Mouse (Mus musculus) embryonic facial prominence, embryonic 10.5 days (tissue): ENCODE measurements at regions not wholly inside any gene's neighbourhood (a gene's known extent, or its start where the extent isn't known, plus 50 kb on each side); places are given as distances from the start of the nearest gene placed in this dataset.
A peak's percentile ranks its signal among the peaks of the same experiment; 100 is the strongest.

ENCODE experiments used
- DNase-seq: peaks from one replicate; pipeline ENCODE4 v3.0.0-alpha.2; 2017; ENCODE audit warnings: low spot score
- H3K27ac ChIP-seq: fragments of 300-500 bp; sonication (generic); replicated peaks from 2 replicates; pipeline ENCODE4 v1.5.1; 2016; ENCODE audit warnings: mild to moderate bottlenecking
- H3K27me3 ChIP-seq: fragments of 300-500 bp; sonication (generic); replicated peaks from 2 replicates; pipeline ENCODE4 v1.6.1; 2016; ENCODE audit warnings: low read depth, mild to moderate bottlenecking; ENCODE audit not compliant: poor library complexity, severe bottlenecking
- H3K36me3 ChIP-seq: fragments of 300-500 bp; sonication (generic); replicated peaks from 2 replicates; pipeline ENCODE4 v1.6.1; 2016; ENCODE audit warnings: mild to moderate bottlenecking, moderate library complexity
- H3K4me1 ChIP-seq: fragments of 300-500 bp; sonication (generic); 2 replicates; pipeline ENCODE4 v1.6.1; 2016
- H3K4me3 ChIP-seq: fragments of 300-500 bp; sonication (generic); 2 replicates; pipeline ENCODE4 v1.5.1; 2016; ENCODE audit warnings: mild to moderate bottlenecking, moderate library complexity
- H3K9me3 ChIP-seq: fragments of 300-500 bp; sonication (generic); 2 replicates; pipeline ENCODE4 v1.6.1; 2016; ENCODE audit warnings: mild to moderate bottlenecking
- WGBS: fragments of 180-500 bp; shearing (Covaris S2); methylation state at CpG from one replicate; pipeline ENCODE4 v1.1.7; 2016; 5-methylcytosine and 5-hydroxymethylcytosine counted together

GRCm38 (mm10) chr2:34031421-34031820 lies 143.7 kb upstream of the Mvb12b start:
- Histone ChIP-seq H3K27ac (no peak overlapping the region), H3K4me1 (peaks cover 50% of the 10 kb centered on the region), H3K9me3 (no peaks in the 10 kb centered on the region), H3K36me3 (no peaks in the 10 kb centered on the region), H3K4me3 (no peak overlapping the region), H3K27me3 (peaks cover 9% of the 10 kb centered on the region; the same call in 1 of the 2 replicates)
- peak; percentile 45 for DNase-seq
- WGBS = 27% methylated on average over 7 of the region's 7 CpGs

DNA sequence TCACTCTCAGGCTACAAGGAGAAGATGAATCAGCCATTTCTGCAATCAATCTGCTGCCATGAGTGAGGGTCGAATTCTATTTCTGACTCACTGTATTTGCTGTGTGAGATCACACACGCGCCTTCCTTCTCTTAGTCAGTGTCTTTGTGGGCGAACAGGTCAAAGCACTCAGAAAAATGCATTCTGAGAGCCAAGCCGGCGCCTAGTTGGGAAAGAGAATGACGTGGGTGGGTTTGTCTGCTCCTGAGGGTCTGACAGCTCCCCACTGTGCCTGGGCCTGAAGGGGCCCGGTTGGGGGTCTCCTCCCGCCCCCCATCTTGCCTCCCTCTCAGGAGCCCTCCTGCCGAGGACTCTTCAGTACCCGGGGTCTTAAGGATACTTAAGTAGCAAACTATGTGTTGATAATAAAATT lies 143.3 kb upstream of the Mvb12b start:
- H3K27ac ChIP-seq = no peak overlapping the region
- H3K36me3 ChIP-seq = no peaks in the 10 kb centered on the region
- peaks cover 9% of the 10 kb centered on the region; the same call in 1 of the 2 replicates for H3K27me3 ChIP-seq
- H3K4me3 ChIP-seq = no peak overlapping the region
- H3K4me1 ChIP-seq = peaks cover 50% of the 10 kb centered on the region
- WGBS = 24% methylated on average over 11 of the region's 11 CpGs
- DNase-seq = no peak
- H3K9me3 ChIP-seq = no peaks in the 10 kb centered on the region

- Histone ChIP-seq H3K27ac (0 out of 2 replicates have a peak overlapping the region, but pooled peaks have one; percentile 4), H3K36me3 (no peaks in the 10 kb centered on the region), H3K4me1 (peaks cover 29% of the 10 kb centered on the region), H3K9me3 (no peaks in the 10 kb centered on the region), H3K27me3 (peaks cover 9% of the 10 kb centered on the region; the same call in 1 of the 2 replicates), H3K4me3 (no peak overlapping the region)
- 45% methylated on average over 9 of the region's 9 CpGs for WGBS
- peak; percentile 40 for DNase-seq
Observed at GRCm38 (mm10) chr2:34027445-34027844, 139.7 kb upstream of the Mvb12b start.

- Histone ChIP-seq H3K4me1 (peaks cover 26% of the 10 kb centered on the region), H3K4me3 (no peak overlapping the region), H3K36me3 (no peaks in the 10 kb centered on the region), H3K9me3 (peaks cover 4% of the 10 kb centered on the region; the same call in 1 of the 2 replicates), H3K27ac (no peak overlapping the region), H3K27me3 (peaks cover 9% of the 10 kb centered on the region; the same call in 1 of the 2 replicates)
- WGBS = 81% methylated on average over 16 of the region's 16 CpGs
- no peak for DNase-seq
Observed at GRCm38 (mm10) chr2:34026566-34027360, 139.0 kb upstream of the Mvb12b start.

DNA sequence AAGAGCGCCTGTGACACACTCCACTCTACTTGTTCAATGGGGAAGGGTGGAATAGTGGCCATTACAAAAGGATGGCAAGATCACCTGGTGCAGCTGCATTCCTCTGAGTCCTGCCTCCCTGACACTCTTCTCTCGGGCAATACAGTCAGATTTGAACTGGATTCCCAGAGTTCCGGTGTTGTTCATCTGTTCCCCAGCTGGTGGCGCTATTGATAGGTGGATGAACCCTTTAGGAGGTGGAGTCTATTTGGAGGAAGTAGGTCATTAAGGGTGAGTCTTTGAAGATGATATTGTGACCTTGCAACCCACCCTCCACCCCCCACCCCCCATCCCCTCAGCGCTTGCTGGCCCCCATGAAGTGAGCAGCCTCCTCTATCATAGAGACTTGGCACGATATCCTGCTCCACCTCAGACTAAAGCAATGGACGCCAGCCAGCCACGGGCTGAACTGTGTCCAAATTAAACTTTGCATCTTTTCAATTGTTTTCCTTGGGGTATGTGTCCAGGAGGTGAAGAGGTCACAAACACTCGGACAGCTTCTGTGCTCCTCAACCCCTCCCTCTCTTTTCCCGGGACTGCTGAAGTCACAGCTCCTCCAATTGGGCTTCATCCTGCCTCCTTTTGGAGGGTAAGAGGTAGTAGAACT lies 138.1 kb upstream of the Mvb12b start:
- Histone ChIP-seq H3K36me3 (no peaks in the 10 kb centered on the region), H3K9me3 (peaks cover 10% of the 10 kb centered on the region; the same call in 1 of the 2 replicates), H3K27ac (no peak overlapping the region), H3K27me3 (peaks cover 9% of the 10 kb centered on the region; the same call in 1 of the 2 replicates), H3K4me3 (no peak overlapping the region), H3K4me1 (peaks cover 16% of the 10 kb centered on the region)
- WGBS = 65% methylated on average over 10 of the region's 10 CpGs
- peak; percentile 31 for DNase-seq

GRCm38 (mm10) chr2:34017142-34017453 lies 129.4 kb upstream of the Mvb12b start:
- Histone ChIP-seq H3K4me1 (peaks cover 21% of the 10 kb centered on the region), H3K27me3 (no peaks in the 10 kb centered on the region), H3K9me3 (peaks cover 9% of the 10 kb centered on the region; the same call in 1 of the 2 replicates), H3K4me3 (no peak overlapping the region), H3K36me3 (no peaks in the 10 kb centered on the region), H3K27ac (no peak overlapping the region)
- WGBS = 66% methylated on average over 5 of the region's 5 CpGs
- DNase-seq = no peak

DNA sequence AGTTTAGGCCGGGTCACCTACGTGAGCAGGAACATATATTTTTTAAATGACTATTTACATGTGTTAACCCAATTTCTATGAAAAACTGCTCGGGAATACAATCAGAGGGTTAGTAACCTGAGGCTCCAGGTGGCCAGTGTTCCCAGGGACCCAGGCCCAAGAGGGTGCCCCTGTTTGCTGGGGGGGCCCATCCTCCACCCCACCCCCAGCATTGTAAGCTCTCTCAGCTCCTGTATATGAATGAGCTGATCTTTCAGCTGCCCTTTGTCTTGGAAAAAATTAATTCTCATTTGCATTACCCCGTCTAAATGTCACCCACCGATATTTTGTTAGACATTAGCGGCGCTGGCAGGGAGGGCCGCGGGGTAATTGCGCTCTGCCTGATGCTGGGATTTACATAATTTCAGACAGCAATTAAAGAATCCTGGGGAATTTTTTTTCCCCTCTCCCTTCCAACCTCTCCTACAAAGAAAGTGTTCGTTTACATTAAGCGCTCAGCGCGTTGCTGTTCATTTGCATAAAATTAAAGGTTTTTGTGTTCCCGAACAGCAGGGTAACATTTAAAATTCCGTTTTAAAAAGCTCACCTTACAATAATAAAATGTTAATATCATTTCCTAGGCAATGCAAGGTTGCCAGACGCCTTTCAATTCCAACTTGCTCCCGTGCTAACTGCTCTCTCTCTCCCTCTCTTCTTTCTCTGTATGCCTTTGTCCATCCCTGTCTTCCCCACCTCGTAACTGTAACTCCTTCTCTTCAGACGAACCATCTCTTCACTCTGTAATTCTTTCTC lies 128.8 kb upstream of the Mvb12b start:
- Histone ChIP-seq H3K36me3 (no peaks in the 10 kb centered on the region), H3K27me3 (no peaks in the 10 kb centered on the region), H3K9me3 (0 out of 2 replicates have a peak, but pooled peaks cover 4% of the 10 kb centered on the region), H3K4me1 (peaks cover 21% of the 10 kb centered on the region), H3K4me3 (no peak overlapping the region), H3K27ac (no peak overlapping the region)
- no peak for DNase-seq
- 43% methylated on average over 20 of the region's 20 CpGs for WGBS

DNA sequence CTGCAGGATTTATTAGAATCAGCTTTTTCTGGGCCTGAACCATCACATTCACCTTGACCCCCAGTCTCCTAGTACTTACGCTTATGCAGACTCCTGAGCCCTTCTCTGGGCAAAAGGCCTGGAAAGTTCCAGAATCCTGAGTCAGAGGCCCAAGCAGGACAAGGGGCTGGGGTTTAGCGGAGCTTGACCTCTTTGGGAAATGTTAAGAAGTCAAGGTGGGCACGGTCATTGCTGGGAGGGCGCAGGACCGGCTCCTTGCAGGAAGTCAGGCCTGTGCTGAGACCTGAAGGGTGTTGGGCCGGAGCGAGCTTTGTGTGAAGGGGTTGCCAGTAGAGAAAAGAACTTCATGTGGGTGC lies 127.9 kb upstream of the Mvb12b start:
- H3K9me3 ChIP-seq = no peaks in the 10 kb centered on the region
- H3K4me1 ChIP-seq = peaks cover 21% of the 10 kb centered on the region
- no peak for DNase-seq
- H3K36me3 ChIP-seq = no peaks in the 10 kb centered on the region
- H3K4me3 ChIP-seq = no peak overlapping the region
- no peaks in the 10 kb centered on the region for H3K27me3 ChIP-seq
- no peak overlapping the region for H3K27ac ChIP-seq
- 86% methylated on average over 7 of the region's 7 CpGs for WGBS

DNA sequence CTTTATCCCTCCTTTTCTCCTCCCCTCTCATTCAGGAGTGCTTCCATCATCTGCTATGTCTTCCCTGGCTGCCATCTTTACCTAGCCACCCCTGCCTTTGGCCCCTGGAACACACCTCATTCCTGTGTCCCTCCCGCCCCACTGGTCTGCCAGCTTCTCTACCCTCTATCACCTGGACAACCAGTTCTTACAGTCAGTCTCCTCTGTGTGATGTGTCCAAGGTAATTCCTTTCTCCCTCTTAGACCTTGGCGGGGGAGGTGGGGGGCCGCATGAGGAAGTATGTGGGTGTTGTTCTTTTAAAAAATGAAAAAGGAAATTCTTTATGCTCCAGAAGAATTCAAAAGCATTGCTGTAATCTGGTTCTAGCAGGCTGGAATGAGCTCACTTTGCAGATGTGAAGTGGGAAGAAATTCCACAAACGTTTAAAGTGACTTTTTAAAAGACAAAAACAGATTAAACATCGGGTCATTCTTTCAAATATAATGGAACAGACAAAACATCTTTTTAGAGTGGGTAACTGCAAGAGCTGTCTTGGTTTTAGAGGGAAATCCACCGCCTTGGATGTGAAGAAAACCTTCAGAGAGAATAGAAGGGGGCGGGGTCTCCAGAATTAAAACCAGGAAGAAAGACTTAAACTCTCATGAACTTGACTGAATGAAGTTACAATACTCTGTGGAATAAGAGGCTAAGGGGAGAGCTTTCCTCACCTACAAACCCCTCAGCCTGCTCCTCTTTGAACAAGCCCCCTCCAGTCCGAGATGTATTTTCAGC lies 127.3 kb upstream of the Mvb12b start:
- peaks cover 21% of the 10 kb centered on the region for H3K4me1 ChIP-seq
- no peak overlapping the region for H3K27ac ChIP-seq
- no peak overlapping the region for H3K4me3 ChIP-seq
- H3K9me3 ChIP-seq = no peaks in the 10 kb centered on the region
- H3K27me3 ChIP-seq = no peaks in the 10 kb centered on the region
- H3K36me3 ChIP-seq = no peaks in the 10 kb centered on the region
- WGBS = 78% methylated on average over 8 of the region's 8 CpGs
- DNase-seq = no peak

GRCm38 (mm10) chr2:34010166-34010565 lies 122.4 kb upstream of the Mvb12b start:
- no peak overlapping the region for H3K4me3 ChIP-seq
- H3K4me1 ChIP-seq = peaks cover 7% of the 10 kb centered on the region
- H3K9me3 ChIP-seq = no peaks in the 10 kb centered on the region
- H3K27me3 ChIP-seq = no peaks in the 10 kb centered on the region
- H3K27ac ChIP-seq = no peak overlapping the region
- 79% methylated on average over 1 of the region's 1 CpGs for WGBS
- H3K36me3 ChIP-seq = no peaks in the 10 kb centered on the region
- no peak for DNase-seq

DNA sequence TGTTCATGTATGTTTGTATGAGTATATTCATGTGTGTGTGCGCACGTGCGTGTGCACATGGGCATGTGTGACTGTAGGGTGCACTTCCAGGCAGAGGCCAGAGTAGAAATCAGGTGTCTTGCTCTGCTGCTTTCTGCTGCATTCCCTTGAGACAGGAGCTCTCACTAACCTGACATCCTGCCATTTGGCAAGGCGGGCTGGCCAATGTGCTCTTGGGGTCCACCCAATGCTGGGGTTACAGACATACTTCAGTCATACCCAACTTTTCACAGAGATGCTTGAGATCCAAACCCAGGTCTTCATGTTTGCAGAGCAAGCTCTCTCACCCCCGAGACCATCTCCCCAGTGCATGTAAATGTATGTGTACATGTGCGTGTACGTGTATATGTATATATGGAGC lies 120.2 kb upstream of the Mvb12b start:
- Histone ChIP-seq H3K36me3 (no peaks in the 10 kb centered on the region), H3K9me3 (0 out of 2 replicates have a peak, but pooled peaks cover 2% of the 10 kb centered on the region), H3K27ac (no peak overlapping the region), H3K4me1 (no peaks in the 10 kb centered on the region), H3K4me3 (no peak overlapping the region), H3K27me3 (no peaks in the 10 kb centered on the region)
- WGBS = 94% methylated on average over 7 of the region's 7 CpGs
- DNase-seq = no peak

DNA sequence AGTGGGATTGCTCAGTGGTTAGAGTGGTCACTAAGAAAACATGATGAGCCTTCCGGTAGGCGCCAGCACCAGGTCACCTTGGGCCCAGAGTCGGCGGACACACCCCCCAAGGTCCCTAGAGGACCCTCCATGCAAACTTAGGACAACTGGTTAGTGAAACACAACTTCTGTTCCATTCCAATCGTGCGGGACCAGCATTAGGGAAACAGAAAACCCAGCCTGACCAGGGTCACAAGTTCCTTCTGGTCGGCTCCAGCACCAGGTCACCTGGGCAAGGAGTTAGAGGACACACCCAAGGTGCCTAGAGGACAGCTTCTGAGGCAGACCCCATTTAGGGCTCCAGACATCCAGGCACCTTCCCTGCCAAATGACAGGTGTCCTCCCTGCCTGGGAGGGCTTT lies 109.4 kb upstream of the Mvb12b start:
- no peak for DNase-seq

More for the DNA sequence above, 109.4 kb upstream of the Mvb12b start:
- Histone ChIP-seq H3K27ac (no peak overlapping the region), H3K9me3 (no peaks in the 10 kb centered on the region; the same call in 1 of the 2 replicates), H3K27me3 (no peaks in the 10 kb centered on the region), H3K36me3 (no peaks in the 10 kb centered on the region), H3K4me1 (no peaks in the 10 kb centered on the region), H3K4me3 (no peak overlapping the region)
- WGBS = 93% methylated on average over 7 of the region's 7 CpGs
